Mouse (Mus musculus) hindbrain, embryonic 16.5 days (tissue): Measurements from ENCODE around the gene Lsm4. TPM values are rescaled to one million over a fixed set of nuclear protein-coding genes. Genes with fewer than 3 reads are reported as not detected.

Experiments used
- ATAC-seq: fragments of 200-750 bp; cut with Nextera tagmentation; 2 replicates; pipeline ENCODE4 v1.8.0; 2017; ENCODE audit warnings: moderate TSS enrichment, moderate library complexity
- H3K27ac ChIP-seq: fragments of 300-500 bp; sonication (generic); 2 replicates; pipeline ENCODE4 v1.5.1; 2014; ENCODE audit warnings: low read depth, mild to moderate bottlenecking, control low read depth, low read length, moderate library complexity
- H3K27me3 ChIP-seq: fragments of 300-500 bp; sonication (generic); replicated peaks from 2 replicates; pipeline ENCODE4 v1.6.1; 2014; ENCODE audit warnings: low read length; ENCODE audit not compliant: control insufficient read depth, insufficient read depth
- H3K36me3 ChIP-seq: fragments of 300-500 bp; sonication (generic); 2 replicates; pipeline ENCODE4 v1.6.1; 2014; ENCODE audit warnings: mild to moderate bottlenecking, low read length, moderate library complexity, mixed read lengths; ENCODE audit not compliant: control insufficient read depth, insufficient read depth
- H3K4me1 ChIP-seq: fragments of 300-500 bp; sonication (generic); 2 replicates; pipeline ENCODE4 v1.6.1; 2014; ENCODE audit warnings: low read depth, low read length; ENCODE audit not compliant: control insufficient read depth, insufficient read depth
- H3K4me2 ChIP-seq: fragments of 300-500 bp; sonication (generic); 2 replicates; pipeline ENCODE4 v1.6.1; 2014; ENCODE audit warnings: mild to moderate bottlenecking, low read length, control low read depth, moderate library complexity
- H3K4me3 ChIP-seq: fragments of 300-500 bp; sonication (generic); 2 replicates; pipeline ENCODE4 v1.5.1; 2014; ENCODE audit warnings: mild to moderate bottlenecking, low read length, control low read depth, moderate library complexity
- H3K9ac ChIP-seq: fragments of 300-500 bp; sonication (generic); 2 replicates; pipeline ENCODE4 v1.6.1; 2014; ENCODE audit warnings: low read depth, mild to moderate bottlenecking, control low read depth, low read length, moderate library complexity
- H3K9me3 ChIP-seq: fragments of 300-500 bp; sonication (generic); 2 replicates; pipeline ENCODE4 v1.6.1; 2014; ENCODE audit warnings: mild to moderate bottlenecking, low read length, moderate library complexity; ENCODE audit not compliant: control insufficient read depth
- WGBS: fragments of 180-500 bp; shearing (Covaris S2); extraction: QIAGEN DNeasy Blood & Tissue Kit; methylation state at CpG from one replicate; pipeline ENCODE4 v1.1.7; 2014; 5-methylcytosine and 5-hydroxymethylcytosine counted together
- polyA plus RNA-seq: library from polyadenylated mRNA; unstranded; fragments of >200 nt; fragmentation: Nextera tagmentation; extraction: Ambion mirVana; gene quantifications from 2 replicates; pipeline ENCODE4 v1.2.1, GENCODE M21; 2015

Lsm4 gene
- polyA plus RNA-seq, 1 experiment from 2014 or later: 168 TPM

DNA sequence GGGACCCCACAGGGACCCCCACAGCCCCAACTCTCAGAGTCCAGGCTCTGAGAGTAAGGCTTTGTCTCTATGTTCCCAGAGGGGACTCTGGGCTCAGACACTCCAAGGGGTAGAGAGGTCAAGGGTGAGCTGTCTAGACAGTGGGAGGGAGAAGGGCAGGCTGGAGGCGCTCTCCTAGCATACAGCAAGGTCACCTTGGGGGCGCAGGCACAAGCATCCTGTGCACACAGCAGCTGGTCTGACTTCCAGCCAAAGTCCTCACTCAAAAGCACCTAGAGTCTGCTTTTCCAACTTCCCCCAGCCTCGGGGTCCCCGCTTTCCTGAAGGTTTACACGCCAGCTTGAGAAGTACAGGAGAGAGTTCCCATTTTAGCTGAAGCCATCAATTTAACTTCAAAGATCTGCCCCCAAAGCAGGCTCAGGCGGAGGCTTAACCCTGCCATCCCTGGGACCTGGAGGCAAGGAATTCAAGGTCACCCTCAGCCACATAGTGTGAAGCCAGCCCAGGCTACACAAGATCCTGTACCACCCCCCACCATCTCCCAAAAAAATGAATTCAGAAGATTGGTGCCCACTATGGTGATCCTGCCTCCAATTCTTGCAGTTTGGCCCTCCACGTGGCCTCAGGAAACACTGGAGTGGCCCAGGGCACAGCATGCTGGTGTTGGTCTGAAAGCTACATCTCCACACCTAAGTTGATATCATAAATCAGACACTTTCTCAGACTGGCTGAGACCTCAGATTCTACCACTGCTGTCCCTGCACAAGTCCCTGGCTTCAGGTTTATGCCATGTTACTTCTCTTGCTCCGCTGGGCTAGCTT is 25.5 kb upstream of the Lsm4 start:
- ATAC-seq: no peak
- H3K9ac ChIP-seq: 0 out of 2 replicates have a peak overlapping the region, but pooled peaks have one; percentile 21
- H3K27ac ChIP-seq: peak overlapping the region; percentile 3; the same call in 1 of the 2 replicates
- H3K4me1 ChIP-seq: peaks cover 13% of the 10 kb centered on the region
- 42% methylated on average over 8 of the region's 8 CpGs for WGBS
- peaks cover 8% of the 10 kb centered on the region; the same call in 1 of the 2 replicates for H3K36me3 ChIP-seq
- H3K4me3 ChIP-seq: no peak overlapping the region
- no peak overlapping the region for H3K4me2 ChIP-seq
- no peaks in the 10 kb centered on the region for H3K9me3 ChIP-seq
- H3K27me3 ChIP-seq: no peaks in the 10 kb centered on the region

DNA sequence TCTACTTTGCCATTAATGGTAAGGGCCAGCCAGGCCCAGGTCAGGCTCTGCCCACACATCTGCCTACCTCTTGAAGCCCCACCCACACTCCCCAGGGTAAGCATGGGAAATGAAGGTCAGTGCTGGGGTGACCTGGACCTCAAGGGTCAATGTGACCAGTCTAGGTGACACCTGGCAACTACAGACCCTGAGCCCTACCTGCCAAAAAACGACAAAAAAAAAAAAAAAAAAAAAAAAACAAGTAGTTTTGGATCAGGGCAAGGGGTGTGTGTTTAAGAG is 24.9 kb upstream of the Lsm4 start:
- H3K4me3 ChIP-seq: no peak overlapping the region
- H3K9ac ChIP-seq: no peak overlapping the region
- H3K36me3 ChIP-seq: peaks cover 8% of the 10 kb centered on the region; the same call in 1 of the 2 replicates
- H3K4me1 ChIP-seq: peaks cover 13% of the 10 kb centered on the region
- H3K9me3 ChIP-seq: no peaks in the 10 kb centered on the region
- no peak overlapping the region for H3K27ac ChIP-seq
- no peak overlapping the region for H3K4me2 ChIP-seq
- WGBS: 30% methylated on average over 1 of the region's 1 CpGs
- no peaks in the 10 kb centered on the region for H3K27me3 ChIP-seq
- no peak for ATAC-seq

GRCm38 (mm10) chr8:70648921-70649320 is 24.1 kb upstream of the Lsm4 start:
- H3K4me2 ChIP-seq: no peak overlapping the region
- peaks cover 8% of the 10 kb centered on the region; the same call in 1 of the 2 replicates for H3K36me3 ChIP-seq
- H3K27ac ChIP-seq: peak overlapping the region; percentile 65
- no peak overlapping the region for H3K4me3 ChIP-seq
- 49% methylated on average over 3 of the region's 3 CpGs for WGBS
- ATAC-seq: peak; percentile 38
- H3K27me3 ChIP-seq: no peaks in the 10 kb centered on the region
- H3K9ac ChIP-seq: no peak overlapping the region; the same call in 1 of the 2 replicates
- H3K4me1 ChIP-seq: peaks cover 13% of the 10 kb centered on the region
- no peaks in the 10 kb centered on the region for H3K9me3 ChIP-seq

- H3K4me1 ChIP-seq: peaks cover 13% of the 10 kb centered on the region
- H3K9me3 ChIP-seq: no peaks in the 10 kb centered on the region
- ATAC-seq: peak; percentile 76
- H3K9ac ChIP-seq: peak overlapping the region; percentile 23; the same call in 1 of the 2 replicates
- H3K4me3 ChIP-seq: no peak overlapping the region
- no peak overlapping the region for H3K4me2 ChIP-seq
- 28% methylated on average over 4 of the region's 4 CpGs for WGBS
- H3K27me3 ChIP-seq: no peaks in the 10 kb centered on the region
- peaks cover 8% of the 10 kb centered on the region; the same call in 1 of the 2 replicates for H3K36me3 ChIP-seq
- peak overlapping the region; percentile 68 for H3K27ac ChIP-seq
These were observed 23.7 kb upstream of the Lsm4 start for GRCm38 (mm10) chr8:70649324-70649723.

GRCm38 (mm10) chr8:70650351-70650750 is 22.7 kb upstream of the Lsm4 start:
- Histone ChIP-seq H3K4me1 (peaks cover 13% of the 10 kb centered on the region), H3K4me3 (no peak overlapping the region), H3K27ac (no peak overlapping the region; the same call in 1 of the 2 replicates), H3K9me3 (no peaks in the 10 kb centered on the region), H3K4me2 (no peak overlapping the region), H3K9ac (no peak overlapping the region), H3K27me3 (no peaks in the 10 kb centered on the region), H3K36me3 (peaks cover 8% of the 10 kb centered on the region; the same call in 1 of the 2 replicates)
- no peak for ATAC-seq
- 91% methylated on average over 17 of the region's 17 CpGs for WGBS

- H3K9me3 ChIP-seq: no peaks in the 10 kb centered on the region
- no peak overlapping the region for H3K27ac ChIP-seq
- no peak for ATAC-seq
- H3K4me3 ChIP-seq: no peak overlapping the region
- H3K27me3 ChIP-seq: no peaks in the 10 kb centered on the region
- H3K4me1 ChIP-seq: peaks cover 8% of the 10 kb centered on the region
- 51% methylated on average over 2 of the region's 2 CpGs for WGBS
- no peak overlapping the region for H3K9ac ChIP-seq
- H3K36me3 ChIP-seq: peaks cover 8% of the 10 kb centered on the region; the same call in 1 of the 2 replicates
- no peak overlapping the region for H3K4me2 ChIP-seq
These were observed 19.8 kb upstream of the Lsm4 start for GRCm38 (mm10) chr8:70653226-70653625.

- H3K36me3 ChIP-seq: peaks cover 8% of the 10 kb centered on the region; the same call in 1 of the 2 replicates
- no peak overlapping the region for H3K27ac ChIP-seq
- H3K4me3 ChIP-seq: no peak overlapping the region
- H3K27me3 ChIP-seq: no peaks in the 10 kb centered on the region
- WGBS: 74% methylated on average over 1 of the region's 1 CpGs
- peaks cover 12% of the 10 kb centered on the region for H3K4me1 ChIP-seq
- no peaks in the 10 kb centered on the region for H3K9me3 ChIP-seq
- H3K9ac ChIP-seq: no peak overlapping the region
- ATAC-seq: no peak
- H3K4me2 ChIP-seq: no peak overlapping the region
These were observed 18.9 kb upstream of the Lsm4 start for GRCm38 (mm10) chr8:70654121-70654520.

DNA sequence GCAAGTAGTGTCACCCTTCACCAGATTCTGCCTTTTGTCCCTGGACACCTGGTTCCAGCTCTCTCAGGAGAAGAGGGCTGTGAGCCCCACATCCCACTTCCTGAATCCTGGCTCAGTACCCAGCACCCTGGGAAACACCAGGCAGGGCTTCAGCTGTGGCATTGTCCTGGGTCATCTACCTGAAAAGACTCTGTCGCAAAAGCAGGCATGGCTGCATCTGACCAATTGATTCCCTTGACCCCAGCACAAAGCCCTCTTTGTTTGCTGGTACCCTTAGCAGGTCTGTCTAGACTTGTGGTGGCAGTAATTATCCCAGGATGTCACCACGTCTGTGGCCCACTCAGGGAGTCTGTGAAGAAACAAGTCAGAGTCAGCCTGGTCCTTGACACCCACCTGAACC is 17.6 kb upstream of the Lsm4 start:
- 37% methylated on average over 2 of the region's 2 CpGs for WGBS
- no peaks in the 10 kb centered on the region for H3K9me3 ChIP-seq
- H3K27me3 ChIP-seq: no peaks in the 10 kb centered on the region
- peaks cover 9% of the 10 kb centered on the region for H3K4me1 ChIP-seq
- H3K9ac ChIP-seq: no peak overlapping the region
- peaks cover 5% of the 10 kb centered on the region; the same call in 1 of the 2 replicates for H3K36me3 ChIP-seq
- no peak for ATAC-seq
- no peak overlapping the region for H3K4me3 ChIP-seq
- peak overlapping the region; percentile 54 for H3K27ac ChIP-seq
- H3K4me2 ChIP-seq: no peak overlapping the region

- Histone ChIP-seq H3K27ac (peak overlapping the region; percentile 54), H3K36me3 (peaks cover 3% of the 10 kb centered on the region; the same call in 1 of the 2 replicates), H3K9me3 (no peaks in the 10 kb centered on the region), H3K9ac (0 out of 2 replicates have a peak overlapping the region, but pooled peaks have one; percentile 8), H3K4me3 (no peak overlapping the region), H3K4me1 (peaks cover 9% of the 10 kb centered on the region), H3K27me3 (no peaks in the 10 kb centered on the region), H3K4me2 (no peak overlapping the region)
- 10% methylated on average over 13 of the region's 13 CpGs for WGBS
- ATAC-seq: peak; percentile 35
These were observed 16.8 kb upstream of the Lsm4 start for GRCm38 (mm10) chr8:70656193-70656790.
